Mouse (Mus musculus) large intestine, adult 2 months (tissue): Measurements from ENCODE around the gene Enah. TPM values are rescaled to one million over a fixed set of nuclear protein-coding genes. Genes with fewer than 3 reads are reported as not detected.

Source experiments
- DNase-seq: peaks from one replicate; pipeline ENCODE4 v3.0.0-alpha.2; 2012; ENCODE audit warnings: low read depth, low spot score
- whole genome bisulfite sequencing: fragments of 180-500 bp; shearing (Covaris S2); methylation state at CpG from one replicate; pipeline ENCODE4 v1.1.7; 2018; 5-methylcytosine and 5-hydroxymethylcytosine counted together
- polyA plus RNA-seq: library from polyadenylated mRNA; depleted of rRNA; stranded (reverse); fragments of >200 nt; gene quantifications from 2 replicates; pipeline ENCODE4 v1.2.3, GENCODE M21; 2012

Gene Enah
- polyA plus RNA-seq, 1 experiment = 2.3 TPM

DNA sequence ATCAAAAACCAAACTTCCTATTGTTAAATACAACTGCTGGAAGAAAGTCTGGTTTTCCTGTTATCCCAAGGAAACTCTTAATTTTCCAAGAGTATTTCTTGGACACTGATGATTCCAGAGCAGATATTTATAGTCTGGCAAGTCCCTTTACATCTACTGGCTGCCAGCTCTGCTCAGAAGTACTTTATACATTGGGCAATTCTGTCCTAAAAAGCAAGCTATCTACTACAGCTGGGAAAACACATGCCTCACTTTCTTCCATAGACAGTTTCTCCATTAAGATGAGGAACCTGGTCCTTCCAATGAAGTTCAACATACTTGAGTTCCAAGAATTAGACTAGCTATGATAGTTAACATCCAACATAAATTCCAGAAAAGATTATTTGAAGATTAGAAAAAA lies 44.9 kb downstream of the Enah start:
- no peak for DNase-seq

DNA sequence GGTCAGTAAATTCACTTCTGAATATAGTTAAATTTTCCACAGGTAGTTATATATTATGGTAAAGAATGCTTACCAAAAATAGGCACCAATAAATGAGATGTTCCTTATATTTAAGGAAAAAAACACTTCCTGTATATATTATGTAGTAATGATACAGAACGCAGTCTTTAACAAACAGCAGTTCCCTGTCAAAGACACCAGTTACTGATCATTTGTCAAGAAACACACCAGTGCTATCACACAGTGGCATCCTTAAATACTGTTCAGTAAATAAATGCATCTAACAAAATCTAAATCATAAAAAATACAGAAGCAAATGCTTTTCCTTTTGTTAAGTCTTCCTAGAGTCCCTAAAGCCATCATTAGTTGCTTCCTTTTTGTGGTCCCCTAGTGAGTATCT lies 54.5 kb downstream of the Enah start:
- WGBS = 85% methylated on average over 1 of the region's 1 CpGs
- DNase-seq = no peak

DNA sequence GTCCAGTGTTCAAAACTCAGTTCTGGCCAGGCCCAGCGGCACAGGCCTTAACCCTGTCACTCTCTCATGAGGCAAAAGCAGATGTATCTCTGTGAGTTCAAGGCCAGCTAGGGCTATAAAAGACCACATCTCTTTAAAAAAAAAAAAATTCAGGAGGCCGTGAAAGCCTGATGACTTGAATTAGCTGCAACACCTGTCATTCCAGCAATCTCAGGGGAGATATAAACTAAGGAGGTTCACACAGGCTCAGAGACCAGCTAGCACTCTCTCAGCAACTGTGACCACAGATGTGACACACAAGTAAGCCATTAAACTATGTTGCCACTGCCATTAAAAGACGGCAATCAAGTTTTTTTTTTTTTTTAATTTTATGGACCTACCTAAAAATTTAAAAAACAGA lies 56.0 kb downstream of the Enah start:
- DNase-seq = no peak
- 62% methylated on average over 3 of the region's 3 CpGs for WGBS

DNA sequence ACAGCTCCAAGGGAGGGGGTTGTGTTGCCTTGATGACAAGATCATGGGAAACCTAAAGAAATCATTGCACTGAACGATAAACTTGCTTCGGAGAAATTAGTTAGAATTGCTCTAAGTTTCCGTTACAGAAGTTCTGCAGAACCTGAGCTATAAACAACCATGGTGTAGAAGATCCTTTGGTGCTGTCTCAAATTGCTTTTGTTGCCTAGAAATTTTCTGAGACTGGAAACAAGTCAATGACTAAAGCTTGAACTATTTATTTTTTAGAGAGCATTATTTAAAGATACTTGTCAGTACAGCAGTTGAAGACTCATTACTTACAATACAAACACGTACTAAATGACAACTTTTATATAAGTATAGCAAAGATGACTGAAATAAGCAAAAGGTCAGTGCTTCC lies 56.4 kb downstream of the Enah start:
- WGBS = 75% methylated on average over 4 of the region's 4 CpGs
- no peak for DNase-seq

DNA sequence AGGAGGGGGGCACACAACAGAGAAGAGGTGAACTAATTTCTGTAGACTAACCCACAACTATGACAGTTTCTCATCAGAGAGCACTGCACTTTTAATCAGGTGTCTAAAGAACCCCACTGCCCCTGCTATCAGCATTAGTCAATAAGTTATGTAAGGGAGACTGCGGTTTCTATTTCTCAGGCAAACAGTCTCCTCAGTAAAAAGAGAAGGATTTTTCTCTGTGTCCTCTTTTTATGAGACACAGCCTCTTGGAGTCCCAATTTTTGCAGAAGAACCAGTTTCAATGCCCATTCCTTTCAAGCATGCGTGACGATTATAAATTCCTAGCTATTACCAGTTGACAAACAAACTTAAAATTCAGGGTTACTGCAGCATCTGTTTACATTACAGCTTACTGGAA lies 59.4 kb downstream of the Enah start:
- WGBS = 67% methylated on average over 3 of the region's 3 CpGs
- no peak for DNase-seq

DNA sequence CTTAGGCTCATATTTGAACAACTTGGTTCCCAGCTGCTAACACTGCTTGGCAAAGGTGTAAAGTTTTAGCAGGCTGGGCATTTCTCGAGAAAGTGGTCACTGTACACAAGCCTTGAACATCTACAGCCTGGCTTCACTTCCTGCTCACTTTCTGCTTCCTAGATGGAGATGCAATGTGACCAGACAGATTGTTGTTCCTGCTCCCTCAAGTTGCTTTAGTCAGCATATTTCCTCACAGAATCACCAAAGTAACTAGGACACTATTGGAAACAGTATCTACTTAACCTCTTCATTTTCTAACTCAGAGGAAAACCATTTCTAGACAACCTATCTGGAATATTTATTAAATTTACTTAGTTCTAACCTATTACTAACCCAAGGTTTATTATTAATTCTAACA lies 61.4 kb downstream of the Enah start:
- 52% methylated on average over 1 of the region's 1 CpGs for WGBS
- no peak for DNase-seq

DNA sequence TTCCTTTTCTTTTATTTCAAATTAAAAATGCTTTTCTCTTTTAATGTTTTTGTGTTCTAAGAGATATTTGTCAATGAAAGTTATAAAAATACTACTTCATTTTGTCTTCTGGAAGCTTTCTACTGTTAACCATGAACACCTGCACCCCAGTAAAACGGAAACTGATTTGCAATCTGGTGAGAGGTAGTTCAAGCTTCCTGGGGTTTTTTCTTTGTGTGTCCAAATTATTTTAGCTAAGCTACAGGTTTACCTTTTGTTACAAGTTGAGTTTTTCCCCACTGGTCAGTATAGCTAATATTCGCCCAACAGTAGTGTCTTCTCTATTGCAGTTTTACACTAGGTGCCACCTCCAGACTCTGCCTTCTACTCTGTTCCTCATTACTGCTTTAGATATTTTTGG lies 62.1 kb downstream of the Enah start:
- DNase-seq = no peak
- 89% methylated on average over 2 of the region's 2 CpGs for WGBS

DNA sequence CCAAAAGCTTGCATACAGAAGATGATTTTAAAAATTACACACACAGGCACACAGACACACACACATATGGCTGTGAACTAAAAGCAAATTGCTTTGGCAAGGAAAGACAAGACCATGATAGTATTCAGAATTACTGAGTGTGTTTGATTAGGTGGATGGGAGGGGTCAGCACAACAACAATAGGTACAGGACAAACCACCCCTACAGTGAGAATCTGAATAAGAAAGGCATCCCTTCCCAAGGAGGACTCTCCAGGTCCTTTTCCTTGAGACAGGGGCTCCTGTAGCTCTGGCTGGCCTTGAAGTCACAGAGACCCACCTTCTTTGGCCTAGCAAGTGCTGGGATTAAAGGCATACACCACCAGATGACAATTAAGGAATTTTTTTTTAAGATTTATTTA lies 66.2 kb downstream of the Enah start:
- no peak for DNase-seq

DNA sequence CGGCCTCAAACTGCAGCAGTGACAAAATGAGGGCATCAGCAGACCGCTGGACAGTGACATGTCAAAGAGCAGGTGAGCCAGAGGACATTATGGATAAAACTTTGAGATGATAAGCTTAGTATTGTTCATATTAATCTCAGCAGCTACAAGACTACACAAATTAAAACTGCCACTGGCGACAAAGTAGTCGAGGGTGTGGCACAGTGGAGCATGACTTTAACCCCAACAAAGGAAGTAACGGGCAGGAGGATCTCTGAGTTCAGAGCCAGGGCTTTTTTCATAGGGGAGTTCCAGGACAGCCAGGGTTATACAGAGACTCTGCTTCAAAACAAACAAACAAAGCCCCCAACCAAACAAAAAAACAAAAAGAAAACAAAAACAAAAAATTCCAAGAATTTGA lies 68.5 kb downstream of the Enah start:
- 51% methylated on average over 5 of the region's 5 CpGs for WGBS
- DNase-seq = no peak

DNA sequence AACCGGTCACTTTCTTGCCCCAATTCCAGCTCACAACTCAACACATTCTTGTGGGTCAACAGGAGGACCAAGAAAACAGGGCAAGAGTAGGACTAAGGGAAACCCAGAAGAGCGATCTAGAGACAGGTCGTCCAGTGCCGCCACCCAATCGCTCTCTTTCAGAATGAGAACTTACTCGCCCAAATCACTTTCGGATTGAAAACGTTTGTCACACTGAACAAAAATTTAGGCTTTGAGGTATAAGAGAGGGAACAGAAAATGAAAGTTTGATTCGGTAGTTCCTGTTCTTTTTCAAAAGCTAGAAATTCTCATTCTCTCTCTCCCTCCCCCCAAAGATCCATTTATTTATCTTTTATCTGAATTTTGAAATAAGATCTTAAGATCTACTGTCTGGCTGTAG lies 69.1 kb downstream of the Enah start:
- DNase-seq = no peak
- WGBS = 85% methylated on average over 9 of the region's 9 CpGs

DNA sequence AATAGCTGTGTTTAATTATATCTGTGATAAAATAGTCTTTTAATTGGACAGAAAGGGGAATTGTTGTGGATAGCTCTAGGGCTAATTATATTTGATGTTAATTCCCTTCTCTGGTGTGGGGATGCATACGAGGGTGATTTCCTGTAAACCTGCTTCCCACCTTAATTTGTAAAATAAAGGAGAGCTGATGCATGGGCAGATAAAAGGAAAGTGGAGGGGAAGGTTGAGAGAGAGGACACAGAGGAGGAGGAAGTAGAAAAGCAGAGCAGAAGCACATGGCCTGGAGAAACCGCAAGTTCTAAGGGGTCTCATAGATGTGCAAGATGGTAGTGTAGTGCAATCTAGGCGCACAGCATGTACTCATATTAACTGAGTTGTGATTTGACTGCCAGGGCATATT lies 71.6 kb downstream of the Enah start:
- WGBS = 93% methylated on average over 3 of the region's 3 CpGs
- DNase-seq = no peak

DNA sequence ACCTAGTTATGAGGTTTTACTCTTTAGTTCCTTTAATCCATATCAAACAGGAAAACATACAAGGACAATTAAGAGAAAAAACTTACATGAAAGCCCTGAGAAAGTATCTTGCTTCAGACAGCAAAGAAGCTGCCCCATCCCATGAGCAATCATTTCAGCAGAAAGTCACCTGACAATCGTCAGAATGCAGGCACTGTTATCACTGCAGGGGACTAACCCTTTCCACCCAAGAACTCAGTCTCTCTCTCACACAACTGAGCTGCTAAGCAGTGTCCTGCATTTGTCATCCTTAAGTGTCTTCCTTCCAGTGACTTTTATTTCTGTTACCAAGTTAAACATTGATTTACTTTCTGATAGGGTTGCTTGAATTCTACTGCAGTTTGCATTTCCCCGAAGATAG lies 82.7 kb downstream of the Enah start:
- WGBS = 10% methylated on average over 2 of the region's 2 CpGs
- DNase-seq = no peak

DNA sequence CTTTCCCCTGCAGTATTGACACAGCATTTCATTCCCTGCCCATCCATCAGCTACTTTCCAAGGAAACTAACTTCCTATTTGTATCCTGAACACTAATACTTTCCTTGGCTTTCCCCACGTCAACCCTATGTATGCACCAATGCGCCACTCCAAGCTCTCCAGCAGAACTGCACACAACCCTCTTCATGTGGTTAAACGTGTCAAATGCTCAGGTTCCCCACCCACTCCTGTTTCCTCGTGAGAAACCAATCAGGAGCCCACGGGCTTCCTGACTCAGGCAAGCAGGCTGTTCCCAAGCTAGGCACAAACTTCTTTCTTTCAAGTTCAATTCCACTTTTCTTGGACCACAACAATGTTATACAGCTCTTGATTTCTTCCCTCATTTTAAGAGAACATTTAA lies 91.4 kb downstream of the Enah start:
- WGBS = 46% methylated on average over 5 of the region's 5 CpGs
- DNase-seq = no peak

DNA sequence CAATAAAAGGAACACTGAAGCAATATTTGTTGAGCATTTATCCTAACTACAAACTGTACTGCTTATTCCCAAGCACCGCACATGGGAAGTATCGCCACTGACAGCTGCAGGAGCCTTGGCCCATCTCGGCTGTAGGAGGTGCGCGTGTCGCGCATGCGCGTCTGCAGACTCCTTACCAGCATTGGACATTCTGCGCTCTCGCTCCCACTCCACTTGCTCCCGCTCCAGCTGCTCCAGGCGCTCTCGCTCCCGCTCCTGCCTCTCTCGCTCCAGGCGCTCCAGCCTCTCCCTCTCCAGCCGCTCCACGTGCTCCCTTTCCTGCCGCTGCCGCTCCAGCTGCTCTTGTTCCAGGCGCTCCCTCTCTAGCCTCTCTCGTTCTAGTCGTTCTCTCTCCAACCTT lies 96.4 kb downstream of the Enah start:
- DNase-seq = no peak
- 88% methylated on average over 24 of the region's 24 CpGs for WGBS

DNA sequence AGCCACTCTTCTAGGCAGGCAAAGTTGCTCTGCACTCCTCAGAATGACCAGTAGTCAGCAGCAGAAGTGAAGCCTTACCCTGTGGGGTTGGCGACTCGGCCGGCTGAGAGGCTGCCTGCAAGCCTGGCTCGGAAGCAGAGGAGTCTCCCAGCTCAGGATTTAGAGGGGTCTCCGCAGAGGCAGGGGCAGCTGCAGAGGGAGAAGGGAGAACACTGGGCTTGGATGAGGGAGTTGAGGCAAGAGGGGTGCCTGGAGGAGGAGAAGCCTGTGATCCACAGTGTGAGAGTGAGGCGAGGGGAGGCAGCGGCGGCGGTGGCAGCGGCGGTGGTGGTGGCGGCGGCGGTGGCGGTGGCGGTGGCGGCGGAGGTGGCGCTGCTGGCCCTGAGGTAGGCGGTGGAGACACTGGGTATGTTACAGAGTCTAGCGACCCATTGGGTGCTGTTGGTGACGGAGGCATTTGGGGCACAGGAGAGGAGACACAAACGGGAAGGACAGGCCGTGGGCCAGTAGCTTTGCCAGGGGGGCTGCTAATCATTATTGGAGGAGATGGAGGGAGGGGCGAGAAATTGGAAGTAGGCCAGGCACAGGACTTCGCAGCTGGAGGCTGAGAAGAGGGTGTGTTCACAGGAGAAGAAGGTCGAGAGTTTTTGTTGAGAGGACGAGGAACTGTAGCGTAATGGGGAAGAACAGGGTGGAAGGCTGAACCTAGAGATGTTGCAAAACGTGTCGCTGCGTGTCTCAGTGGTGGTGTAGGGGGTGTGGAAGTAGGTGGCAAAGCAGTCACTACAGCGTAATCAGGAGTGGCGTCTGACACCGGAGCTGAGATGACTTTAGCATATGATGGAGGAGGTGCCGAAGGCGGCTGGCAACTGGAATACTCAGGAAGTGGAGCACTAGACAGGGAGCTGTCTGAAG lies 98.0 kb downstream of the Enah start:
- DNase-seq = no peak
- WGBS = 74% methylated on average over 37 of the region's 37 CpGs

DNA sequence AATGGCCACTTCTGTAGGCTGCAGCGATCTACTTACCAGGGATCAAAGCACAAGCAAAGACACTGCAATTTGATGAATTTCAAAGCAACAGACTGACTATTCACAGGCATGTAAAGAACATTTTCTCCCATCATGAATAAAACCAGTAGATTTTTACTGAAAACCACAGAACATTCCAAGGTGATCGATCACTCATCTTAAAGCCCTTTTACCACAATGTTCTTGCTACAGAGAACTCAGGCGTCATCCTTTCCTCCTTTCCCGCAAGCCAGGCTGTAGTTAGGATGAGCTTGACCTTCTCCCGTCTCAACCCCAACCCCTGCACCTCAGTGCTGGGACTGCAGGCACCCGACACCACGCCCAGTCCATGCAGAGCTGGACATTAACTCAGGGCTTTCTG lies 107.9 kb downstream of the Enah start:
- no peak for DNase-seq
- 87% methylated on average over 7 of the region's 7 CpGs for WGBS

DNA sequence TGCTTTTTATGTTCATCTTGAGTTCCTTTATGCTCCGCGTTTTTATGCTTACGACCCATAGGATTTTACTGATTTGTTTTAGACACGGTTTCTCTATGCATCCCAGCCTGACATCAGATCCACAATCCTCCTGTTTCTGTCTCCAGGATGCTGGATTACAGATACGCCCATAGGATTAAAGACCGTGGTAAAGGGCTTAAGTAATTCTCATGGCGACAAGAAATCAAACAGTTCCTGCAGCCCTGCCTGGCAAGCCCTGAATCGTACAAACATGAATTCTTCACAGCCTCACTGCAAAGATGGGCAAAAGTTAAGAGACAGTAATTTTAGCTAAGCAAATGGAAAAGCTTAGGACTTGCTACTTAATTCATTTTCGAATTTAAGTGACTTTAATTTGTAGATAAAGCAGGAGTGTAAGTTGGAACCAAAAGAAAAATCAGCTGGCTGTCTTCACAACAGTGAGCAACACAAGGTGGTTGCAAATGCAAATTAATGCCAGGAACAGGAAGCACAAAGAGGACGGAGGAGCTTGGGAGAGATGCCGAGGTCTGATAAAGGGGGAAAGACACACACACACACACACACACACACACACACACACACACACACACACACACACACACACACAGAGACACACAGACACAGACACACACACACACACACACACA lies 118.0 kb downstream of the Enah start:
- 75% methylated on average over 11 of the region's 11 CpGs for WGBS
- no peak for DNase-seq

DNA sequence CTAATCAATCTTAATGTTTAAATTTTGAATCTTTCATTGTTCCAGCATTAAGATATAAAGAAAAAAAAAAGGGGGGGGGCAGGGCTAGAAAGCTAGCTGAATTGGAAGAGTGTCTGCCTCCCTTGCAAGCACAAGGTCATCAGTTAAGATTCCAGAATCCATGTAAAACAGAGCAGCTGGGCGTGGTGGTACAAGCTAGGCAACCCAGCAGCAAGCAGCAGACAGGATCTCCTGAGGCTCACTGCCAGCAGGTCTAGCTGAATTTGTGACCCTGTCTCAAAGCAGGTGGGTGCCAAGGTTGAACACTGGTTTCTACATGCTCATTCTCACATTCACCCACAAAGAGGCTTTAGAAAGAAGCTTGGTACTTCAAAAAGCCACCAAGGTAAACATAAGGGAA lies 118.9 kb downstream of the Enah start:
- no peak for DNase-seq
- WGBS = 67% methylated on average over 1 of the region's 1 CpGs

DNA sequence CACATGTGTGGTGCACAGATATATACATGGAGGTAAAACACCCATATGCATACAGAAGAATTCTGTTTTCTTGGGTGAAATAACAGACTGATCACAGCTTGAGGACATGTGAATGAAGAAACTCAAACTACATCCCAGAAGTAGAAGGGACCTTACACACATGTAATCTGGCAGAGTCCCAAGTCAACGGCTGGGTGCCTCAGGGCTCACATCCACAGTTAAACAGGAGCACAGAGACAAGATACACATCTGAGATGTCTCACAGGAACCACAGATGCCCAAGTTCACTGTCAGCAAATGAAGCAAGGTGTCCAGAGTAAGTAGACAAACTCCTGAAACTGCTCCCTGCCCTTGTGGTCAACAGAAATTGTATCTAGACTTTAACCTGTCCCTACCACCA lies 120.8 kb downstream of the Enah start:
- no peak for DNase-seq
- 35% methylated on average over 1 of the region's 1 CpGs for WGBS

DNA sequence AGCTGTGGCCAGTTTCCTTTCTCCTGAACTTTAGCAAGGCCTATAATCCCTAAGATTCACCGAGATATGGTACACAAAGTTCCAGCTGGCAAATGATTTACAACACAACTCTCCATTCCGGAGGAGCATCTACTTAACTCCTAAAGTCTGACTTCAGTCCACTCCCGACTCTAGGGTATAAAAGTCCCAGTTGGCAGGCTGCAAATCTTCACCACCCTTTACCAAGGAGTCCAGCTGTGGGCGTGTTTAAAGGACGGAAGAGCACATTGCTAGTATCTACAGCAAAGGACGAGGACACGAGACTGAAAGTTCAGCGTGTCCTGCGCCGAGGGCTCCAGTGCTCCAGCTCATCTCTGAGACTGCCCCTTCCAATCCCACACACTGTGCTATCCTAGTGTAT lies 122.8 kb downstream of the Enah start:
- WGBS = 55% methylated on average over 10 of the region's 10 CpGs
- no peak for DNase-seq

DNA sequence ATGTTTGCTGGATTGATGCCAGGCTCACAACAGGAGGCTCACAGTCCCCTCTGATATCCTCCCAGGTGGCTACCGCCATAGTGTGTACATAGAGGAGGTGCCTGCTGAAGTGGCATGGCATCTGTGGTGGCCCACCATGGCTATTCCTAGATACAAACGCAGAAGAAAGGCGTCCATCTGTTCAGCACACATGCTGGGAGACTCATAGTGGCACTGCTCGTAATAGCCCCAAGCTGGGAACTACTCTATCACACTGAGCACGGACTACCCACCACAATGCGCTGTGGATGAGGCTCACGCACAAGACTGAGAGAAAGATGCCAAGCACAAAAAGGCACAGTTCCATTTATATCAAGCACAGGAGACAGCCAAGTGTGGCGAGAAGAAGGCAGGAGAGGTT lies 126.1 kb downstream of the Enah start:
- no peak for DNase-seq
- WGBS = 78% methylated on average over 8 of the region's 8 CpGs

DNA sequence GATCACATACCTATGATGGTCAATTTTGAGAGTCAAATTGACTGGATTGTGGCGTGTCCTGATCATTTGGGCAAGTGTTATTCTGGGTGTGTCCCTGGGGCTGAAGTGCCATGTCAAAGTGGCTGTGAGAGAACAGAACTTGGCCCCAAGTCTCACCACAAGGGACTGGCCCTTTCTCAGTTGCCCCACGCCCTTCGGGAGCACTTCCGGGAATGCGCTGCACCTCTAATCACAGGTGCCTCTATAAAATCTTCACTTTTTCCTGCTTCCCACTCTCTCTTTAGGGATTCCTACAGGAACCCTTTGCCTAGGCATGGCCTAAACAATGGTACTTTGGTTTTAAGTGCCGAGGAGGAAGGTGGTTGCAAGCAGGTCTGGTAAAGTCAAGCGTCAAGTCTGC lies 130.1 kb downstream of the Enah start:
- 41% methylated on average over 7 of the region's 7 CpGs for WGBS
- DNase-seq = no peak
